Mouse (Mus musculus): ENCODE results near the gene Tysnd1. TPM values are rescaled to one million over a fixed set of nuclear protein-coding genes. Genes with fewer than 3 reads are reported as not detected.

The Tysnd1 gene
- polyA plus RNA-seq, 1 experiment from 2014 or later, result 35.4 TPM

DNA sequence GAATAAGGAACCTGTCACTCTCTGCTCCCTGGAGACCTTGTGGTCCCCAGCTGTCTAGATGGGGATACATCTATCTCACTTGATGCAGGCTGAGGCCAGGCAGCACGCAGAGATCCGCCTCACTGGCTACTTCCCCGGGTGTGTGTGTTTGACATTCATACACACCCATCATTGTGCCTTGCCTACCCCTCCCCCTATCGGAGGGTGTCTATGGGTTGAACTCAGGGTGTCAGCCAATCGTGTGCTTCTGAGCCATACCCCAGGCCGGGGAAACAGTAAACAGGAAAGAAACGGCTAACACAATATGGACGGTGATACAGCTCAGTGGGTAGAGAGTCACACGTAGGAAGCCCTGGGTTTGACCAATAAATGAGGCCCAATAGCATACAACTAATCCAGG is 54.7 kb downstream of the Tysnd1 start:
- ATAC-seq, result no peak

DNA sequence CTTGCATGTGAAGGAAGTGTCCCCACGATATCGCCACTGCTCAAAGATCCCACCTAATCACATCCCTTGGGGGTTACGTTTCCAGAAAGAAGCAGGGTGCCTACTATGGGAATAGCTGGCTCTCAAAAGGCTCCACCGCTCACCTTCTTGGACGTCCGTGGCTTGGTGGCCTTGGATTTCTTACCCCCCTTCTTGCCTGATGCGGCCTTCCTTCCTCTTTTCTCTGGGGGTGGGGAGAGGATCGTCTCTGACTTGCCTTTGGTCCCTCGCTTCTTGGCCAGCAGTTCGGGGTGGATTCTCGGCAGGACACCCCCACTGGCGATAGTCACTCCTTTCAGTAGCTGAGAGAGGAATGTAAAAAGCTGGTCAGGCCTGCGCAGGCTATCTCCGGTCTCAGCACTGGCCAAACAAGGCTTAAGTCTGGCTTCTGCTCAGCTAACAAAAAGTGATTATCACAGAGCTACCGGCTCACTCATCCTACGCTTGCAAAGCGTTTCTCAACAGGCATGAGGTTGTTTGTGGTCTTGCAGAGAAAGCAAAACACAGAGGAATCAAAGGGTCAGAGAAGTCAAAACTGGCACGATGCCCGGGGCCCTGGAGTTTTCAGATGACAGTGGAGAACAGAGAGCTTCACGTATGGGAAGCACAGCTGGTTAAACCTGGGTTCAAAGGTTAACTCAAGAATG is 56.4 kb downstream of the Tysnd1 start:
- Histone ChIP-seq H3K27me3 (replicated peaks) (no peaks in the 10 kb centered on the region), H3K4me3 (replicated peaks) (no peak overlapping the region), H3K4me1 (replicated peaks) (no peaks in the 10 kb centered on the region), H3K27ac (no peak overlapping the region), H3K9me3 (no peaks in the 10 kb centered on the region), H3K36me3 (peaks cover 31% of the 10 kb centered on the region), H3K4me2 (replicated peaks) (no peak overlapping the region), H3K9ac (no peak overlapping the region)
- 77% methylated on average over 20 of the region's 20 CpGs for WGBS
- ATAC-seq, result no peak

More for the DNA sequence above, 54.7 kb downstream of the Tysnd1 start:
- Histone ChIP-seq H3K27ac (no peak overlapping the region), H3K36me3 (peaks cover 45% of the 10 kb centered on the region), H3K4me3 (replicated peaks) (no peak overlapping the region), H3K4me2 (replicated peaks) (no peak overlapping the region), H3K9me3 (no peaks in the 10 kb centered on the region), H3K27me3 (replicated peaks) (no peaks in the 10 kb centered on the region), H3K9ac (no peak overlapping the region), H3K4me1 (replicated peaks) (no peaks in the 10 kb centered on the region)
- WGBS, result 73% methylated on average over 9 of the region's 9 CpGs

Other genes with a start within 250 kb of the Tysnd1 start
- 74.4 and 80.6 TPM in 2 replicates for gene Eif4ebp2, start 242.9 kb upstream of the Tysnd1 start, polyA plus RNA-seq (2015; fragmentation: Nextera tagmentation; extraction: Ambion mirVana)
- 5.6 and 5.9 TPM in 2 replicates for gene Lrrc20, start 219.7 kb upstream of the Tysnd1 start, polyA plus RNA-seq (2015; fragmentation: Nextera tagmentation; extraction: Ambion mirVana)
- gene Npffr1, start 100.0 kb upstream of the Tysnd1 start, polyA plus RNA-seq (2015; fragmentation: Nextera tagmentation; extraction: Ambion mirVana), result 0.06 and 0.16 TPM in 2 replicates
- 232 and 235 TPM in 2 replicates for gene Ppa1, start 47.0 kb upstream of the Tysnd1 start, polyA plus RNA-seq (2015; fragmentation: Nextera tagmentation; extraction: Ambion mirVana)
- 184 and 192 TPM in 2 replicates for gene Sar1a, start 15.2 kb upstream of the Tysnd1 start, polyA plus RNA-seq (2015; fragmentation: Nextera tagmentation; extraction: Ambion mirVana)
- gene Aifm2, start 19.7 kb downstream of the Tysnd1 start, polyA plus RNA-seq (2015; fragmentation: Nextera tagmentation; extraction: Ambion mirVana), result 17.3 and 19.2 TPM in 2 replicates
- gene H2afy2, start 88.6 kb downstream of the Tysnd1 start, polyA plus RNA-seq (2015; fragmentation: Nextera tagmentation; extraction: Ambion mirVana), result 90.4 and 108 TPM in 2 replicates

Data from intestine, embryonic 15.5 days (tissue).